Mouse (Mus musculus): Measurements from ENCODE around the gene Polr3c. TPM values are rescaled to one million over a fixed set of nuclear protein-coding genes. Genes with fewer than 3 reads are reported as not detected.

The Polr3c gene
- polyA plus RNA-seq (2012; rRNA removed): 18.6 and 20.2 TPM in 2 replicates

DNA sequence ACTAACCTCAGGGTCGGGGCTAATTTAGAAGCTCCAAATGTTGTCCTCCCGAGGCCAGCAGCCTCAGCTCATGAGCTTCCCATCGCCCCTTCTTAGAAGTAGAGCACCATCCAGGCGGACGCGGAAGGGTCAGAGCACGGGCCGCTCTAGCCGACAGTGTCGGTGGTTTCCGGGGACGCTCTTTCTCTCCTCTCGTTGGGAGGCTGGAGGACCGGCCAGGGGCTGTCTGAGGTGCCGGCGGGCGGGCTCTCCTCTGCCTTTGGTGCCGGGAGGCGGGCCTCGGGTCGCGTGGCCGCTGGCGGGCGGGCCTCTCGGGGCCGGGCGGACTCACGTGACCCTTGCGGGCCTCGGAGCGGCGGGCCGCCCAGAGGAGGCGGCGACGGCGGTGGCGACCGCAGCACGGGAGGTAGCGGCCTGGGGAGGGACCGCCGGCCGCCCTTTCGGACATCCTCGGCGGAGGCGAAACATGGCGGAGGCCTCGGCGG, at the start of gene Polr3c, which contains the start of gene Rnf115:
Polr3c (minus strand) TSS at position 286 of the 485 bp plus-strand sequence.
Rnf115 (plus strand) TSS at position 322 of the 485 bp plus-strand sequence.

DNA sequence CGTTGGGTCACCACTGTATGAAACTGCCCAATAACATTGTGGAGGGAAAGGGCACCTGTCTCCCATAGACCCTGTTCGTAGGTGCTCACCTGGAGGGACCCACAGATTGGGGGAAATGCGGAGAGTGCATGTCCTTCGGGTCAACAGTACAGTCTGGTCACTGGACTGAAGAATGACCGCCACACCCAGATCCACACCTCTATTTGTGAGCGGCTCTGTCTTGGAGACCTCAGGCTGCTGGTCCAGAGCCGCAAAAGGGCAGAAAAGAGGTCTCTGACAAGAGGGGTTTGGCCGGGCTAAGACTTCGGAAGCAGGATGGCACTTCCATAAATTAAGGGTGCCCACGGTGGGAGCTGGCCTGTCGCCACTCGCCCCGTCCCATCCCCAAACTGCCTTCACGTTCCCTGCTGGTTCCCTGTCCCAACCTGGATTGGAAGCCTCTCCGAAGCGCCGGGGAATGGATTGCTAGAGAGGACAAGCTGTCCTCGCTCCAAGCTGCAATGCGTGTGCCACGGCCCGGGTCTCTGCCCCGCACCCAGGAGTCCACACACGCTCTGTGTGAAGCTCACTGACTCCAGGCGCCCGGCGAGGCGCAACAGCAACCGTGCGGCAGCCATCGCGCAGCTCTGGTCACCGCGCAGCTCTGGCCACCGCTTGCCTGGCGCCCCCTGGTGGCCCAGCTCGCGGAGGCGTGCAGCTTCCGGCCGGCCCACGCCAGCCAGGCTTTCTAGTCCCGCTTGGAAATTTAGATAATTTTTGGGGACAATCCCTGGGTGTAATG, 19.3 kb downstream of the Polr3c start, which contains the start of gene Nudt17:
Nudt17 (minus strand) TSS at position 660 of the 781 bp plus-strand sequence.

DNA sequence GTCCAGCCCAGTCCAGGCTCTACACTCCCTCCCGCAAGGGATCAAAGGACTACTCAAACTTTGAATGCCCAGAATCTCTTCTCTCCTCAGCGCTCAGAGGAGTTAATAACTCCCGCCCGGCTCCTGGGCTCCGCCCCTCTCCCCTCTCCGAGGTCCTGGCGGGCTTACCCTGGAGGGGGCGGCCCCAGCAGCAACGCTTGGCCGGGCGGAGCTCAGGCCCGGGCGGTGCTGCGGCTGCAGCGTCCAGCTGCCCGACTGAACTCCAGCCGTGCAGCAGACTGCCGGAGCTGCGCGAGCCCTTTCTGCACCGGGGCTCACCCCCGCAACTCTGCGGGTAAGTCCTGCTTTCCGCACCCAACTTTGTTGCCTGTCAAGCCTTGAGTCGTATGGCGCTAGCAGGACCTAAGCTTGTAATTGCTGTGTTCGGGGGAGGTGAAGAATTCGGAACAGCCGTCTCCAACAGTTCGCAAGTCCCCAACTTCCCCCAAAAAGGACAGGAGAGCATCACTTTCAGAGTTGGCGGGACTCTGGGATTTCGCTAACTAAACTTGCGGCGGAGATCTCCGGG, 31.1 kb downstream of the Polr3c start, which contains the start of gene Pias3:
Pias3 (plus strand) TSS at position 187 of the 568 bp plus-strand sequence.

DNA sequence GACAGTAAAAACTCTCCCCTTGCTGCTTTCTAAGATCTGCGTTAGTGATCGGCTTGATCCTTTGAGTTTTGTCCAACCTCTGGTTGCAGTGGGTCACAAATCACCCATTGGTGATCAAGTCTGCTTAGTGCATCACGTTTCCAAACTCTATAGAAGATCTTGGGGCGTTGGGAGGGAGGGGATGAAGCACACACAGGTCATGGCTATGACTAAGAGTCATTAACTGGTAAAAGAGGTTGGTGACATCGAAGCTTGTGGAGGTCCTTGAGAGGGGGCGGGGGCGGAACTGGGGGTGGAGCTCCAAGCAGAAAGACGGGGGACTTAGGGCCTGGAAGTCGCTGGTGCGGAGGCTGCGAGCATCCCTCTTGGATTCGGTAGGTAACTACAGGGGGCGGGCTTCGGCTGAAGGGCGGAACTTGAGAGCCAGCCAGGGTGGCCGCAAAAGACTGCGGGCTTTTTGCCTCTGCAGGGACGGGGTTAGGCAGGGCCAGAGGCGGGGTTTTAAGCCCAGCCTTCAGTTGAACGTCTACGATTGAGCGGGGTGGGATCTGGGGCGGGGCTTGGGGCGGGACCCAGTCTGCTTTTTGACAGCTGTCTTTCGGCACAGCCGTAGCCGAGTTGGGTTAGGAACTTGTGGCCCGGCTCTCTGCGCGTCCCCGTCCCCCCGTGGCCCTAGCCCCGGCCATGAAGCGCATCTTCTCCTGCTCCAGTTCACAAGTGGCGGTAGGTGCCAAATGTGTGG, 57.5 kb downstream of the Polr3c start, which contains the start of gene Ankrd35:
Ankrd35 (plus strand) TSS at position 405 of the 742 bp plus-strand sequence.

Other genes starting within 250 kb of the Polr3c start
- 40.3 and 47.5 TPM in 2 replicates for gene Hfe2, start 202.5 kb downstream of the Polr3c start, polyA plus RNA-seq (2012; rRNA removed)
- gene Txnip, start 169.7 kb downstream of the Polr3c start, polyA plus RNA-seq (2012; rRNA removed): 144 and 281 TPM in 2 replicates
- gene Gm16253, start 150.6 kb downstream of the Polr3c start, polyA plus RNA-seq (2012; rRNA removed): not detected in 2 replicates
- 19.6 and 26.1 TPM in 2 replicates for gene Polr3gl, start 133.4 kb downstream of the Polr3c start, polyA plus RNA-seq (2012; rRNA removed)
- 0.03 and 0.04 TPM in 2 replicates for gene Ankrd34a, start 131.0 kb downstream of the Polr3c start, polyA plus RNA-seq (2012; rRNA removed)
- gene Lix1l, start 126.5 kb downstream of the Polr3c start, polyA plus RNA-seq (2012; rRNA removed): 3.6 and 3.8 TPM in 2 replicates
- 18.6 and 20.5 TPM in 2 replicates for gene Rbm8a, start 97.7 kb downstream of the Polr3c start, polyA plus RNA-seq (2012; rRNA removed)
- 16.6 and 17.3 TPM in 2 replicates for gene Pex11b, start 92.3 kb downstream of the Polr3c start, polyA plus RNA-seq (2012; rRNA removed)
- gene Gm42957, start 92.2 kb downstream of the Polr3c start, polyA plus RNA-seq (2012; rRNA removed): 0.01 and 0.04 TPM in 2 replicates
- gene Itga10, start 82.0 kb downstream of the Polr3c start, polyA plus RNA-seq (2012; rRNA removed): 0.61 TPM in 2 replicates
- 0.34 and 0.50 TPM in 2 replicates for gene Ankrd35, start 57.5 kb downstream of the Polr3c start, polyA plus RNA-seq (2012; rRNA removed)
- 5.5 and 6.9 TPM in 2 replicates for gene Pias3, start 31.2 kb downstream of the Polr3c start, polyA plus RNA-seq (2012; rRNA removed)
- 0.32 and 0.43 TPM in 2 replicates for gene Nudt17, start 19.1 kb downstream of the Polr3c start, polyA plus RNA-seq (2012; rRNA removed)
- 14.4 and 15.0 TPM in 2 replicates for gene Rnf115, start within 50 bp of the Polr3c start, polyA plus RNA-seq (2012; rRNA removed)
- gene Pdzk1, start 101.7 kb upstream of the Polr3c start, polyA plus RNA-seq (2012; rRNA removed): 32.2 and 37.5 TPM in 2 replicates
- 0.31 and 0.60 TPM in 2 replicates for gene Cd160, start 101.7 kb upstream of the Polr3c start, polyA plus RNA-seq (2012; rRNA removed)
- 2.7 and 3.2 TPM in 2 replicates for gene Gja5, start 177.1 kb upstream of the Polr3c start, polyA plus RNA-seq (2012; rRNA removed)
- 7.8 and 7.9 TPM in 2 replicates for gene Gpr89, start 177.7 kb upstream of the Polr3c start, polyA plus RNA-seq (2012; rRNA removed)
- gene Gja8, start 198.4 kb upstream of the Polr3c start, polyA plus RNA-seq (2012; rRNA removed): not detected in 2 replicates